Mouse (Mus musculus): ENCODE data around the gene Ngly1. TPM values are rescaled to one million over a fixed set of nuclear protein-coding genes. Genes with fewer than 3 reads are reported as not detected.
"Not testable (repeated sequence)": the region's sequence is repeated elsewhere in the genome, so short reads cannot be mapped to it uniquely, and the experiment has no call there.

Gene Ngly1
- total RNA-seq, 2 experiments from 2014 or later: 42.6 to 49.3 TPM

- no peak for DNase-seq (ENCODE audit: low spot score in 2 of 2)
These were observed 6.7 kb downstream of the Ngly1 start for GRCm38 (mm10) chr14:16255745-16256144.

GRCm38 (mm10) chr14:16256209-16256608 lies 7.1 kb downstream of the Ngly1 start:
- no peak for DNase-seq (ENCODE audit: low spot score in 2 of 2)

GRCm38 (mm10) chr14:16260541-16260940 lies 11.5 kb downstream of the Ngly1 start:
- DNase-seq (ENCODE audit: low spot score in 2 of 2): no peak

- no peak for DNase-seq (ENCODE audit: low spot score in 2 of 2)
These were observed 12.8 kb downstream of the Ngly1 start for GRCm38 (mm10) chr14:16261869-16262268.

- DNase-seq (ENCODE audit: low spot score in 2 of 2): no peak
These were observed 17.9 kb downstream of the Ngly1 start for GRCm38 (mm10) chr14:16267028-16267427.

- no peak for DNase-seq (ENCODE audit: low spot score in 2 of 2)
These were observed 20.7 kb downstream of the Ngly1 start for GRCm38 (mm10) chr14:16269776-16270175.

- DNase-seq (ENCODE audit: low spot score in 2 of 2): no peak
These were observed 24.6 kb downstream of the Ngly1 start for GRCm38 (mm10) chr14:16273677-16274076.

- no peak for DNase-seq (ENCODE audit: low spot score in 2 of 2)
These were observed 30.1 kb downstream of the Ngly1 start for GRCm38 (mm10) chr14:16279196-16279595.

GRCm38 (mm10) chr14:16283966-16284365 lies 34.9 kb downstream of the Ngly1 start:
- DNase-seq (ENCODE audit: low spot score in 2 of 2): no peak

GRCm38 (mm10) chr14:16292371-16292770 lies 43.3 kb downstream of the Ngly1 start:
- no peak for DNase-seq (ENCODE audit: low spot score in 2 of 2)

GRCm38 (mm10) chr14:16293015-16293414 lies 43.9 kb downstream of the Ngly1 start:
- no peak for DNase-seq (ENCODE audit: low spot score in 2 of 2)

- no peak for DNase-seq (ENCODE audit: low spot score in 2 of 2)
These were observed 44.8 kb downstream of the Ngly1 start for GRCm38 (mm10) chr14:16293921-16294320.

GRCm38 (mm10) chr14:16296816-16297468 lies 47.9 kb downstream of the Ngly1 start:
- DNase-seq (ENCODE audit: low spot score in 2 of 2): no peak

GRCm38 (mm10) chr14:16301735-16302134 lies 52.7 kb downstream of the Ngly1 start:
- no peak for DNase-seq (ENCODE audit: low spot score in 2 of 2)

GRCm38 (mm10) chr14:16302688-16303087 lies 53.6 kb downstream of the Ngly1 start:
- no peak for DNase-seq (ENCODE audit: low spot score in 2 of 2)

- DNase-seq (ENCODE audit: low spot score in 2 of 2): no peak
These were observed 61.7 kb downstream of the Ngly1 start for GRCm38 (mm10) chr14:16310791-16311190.

- no peak for DNase-seq (ENCODE audit: low spot score in 2 of 2)
These were observed 63.5 kb downstream of the Ngly1 start for GRCm38 (mm10) chr14:16312599-16312998.

- DNase-seq (ENCODE audit: low spot score in 2 of 2): not testable (repeated sequence)
These were observed 64.0 kb downstream of the Ngly1 start for GRCm38 (mm10) chr14:16313073-16313472.

GRCm38 (mm10) chr14:16313936-16314521 lies 64.9 kb downstream of the Ngly1 start:
- DNase-seq (ENCODE audit: low spot score in 2 of 2): no peak

- DNase-seq (ENCODE audit: low spot score in 2 of 2): no peak
These were observed 65.8 kb downstream of the Ngly1 start for GRCm38 (mm10) chr14:16314842-16315241.

GRCm38 (mm10) chr14:16316715-16317114 lies 67.6 kb downstream of the Ngly1 start:
- no peak for DNase-seq (ENCODE audit: low spot score in 2 of 2)

GRCm38 (mm10) chr14:16319818-16320217 lies 70.7 kb downstream of the Ngly1 start:
- no peak for DNase-seq (ENCODE audit: low spot score in 2 of 2)

GRCm38 (mm10) chr14:16324394-16324793 lies 75.3 kb downstream of the Ngly1 start:
- no peak for DNase-seq (ENCODE audit: low spot score in 2 of 2)

Measured in adrenal gland, postnatal 4 days (tissue).